Mouse (Mus musculus) thymus, adult 2 months (tissue): Measurements from ENCODE around the gene Piezo1.

ENCODE experiments used
- CTCF ChIP-seq: fragments of 200-500 bp; IDR thresholded peaks from 2 replicates; pipeline ENCODE4 v1.5.1; 2012; ENCODE audit warnings: mild to moderate bottlenecking, control low read depth, low read length, moderate library complexity, borderline replicate concordance; ENCODE audit not compliant: control insufficient read depth, poor library complexity, insufficient read depth; ENCODE audit errors: extremely low read depth
- POLR2A ChIP-seq: fragments of 200-500 bp; IDR thresholded peaks from 2 replicates; pipeline ENCODE4 v1.6.1; 2012; ENCODE audit warnings: mild to moderate bottlenecking, low read length, control low read depth, moderate library complexity; ENCODE audit not compliant: control insufficient read depth, poor library complexity, insufficient read depth; ENCODE audit errors: extremely low read depth

DNA sequence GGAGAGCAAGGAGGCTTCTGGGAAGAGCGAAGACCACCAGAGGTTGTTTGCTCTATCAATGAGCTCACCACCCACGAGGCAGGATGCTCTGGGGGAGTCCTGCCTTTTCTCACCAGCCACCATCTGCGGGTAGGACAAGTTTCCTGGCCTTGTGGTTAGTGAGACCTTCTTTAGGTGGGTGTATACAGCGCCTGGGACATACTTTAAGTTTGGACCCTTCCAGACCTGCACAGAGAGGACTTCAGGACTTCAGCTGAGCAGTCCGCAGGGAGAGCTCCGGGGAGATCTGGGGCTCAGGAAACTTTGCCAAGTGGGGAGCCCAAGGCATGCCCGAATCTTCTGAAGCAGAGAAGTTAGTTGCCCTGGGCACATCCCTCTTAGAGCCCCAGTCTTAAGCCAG lies 91.1 kb downstream of the Piezo1 start:
- TF ChIP-seq CTCF: no peak
- no peak for TF ChIP-seq POLR2A
